Comparison of ENCODE assay signal across 8 mouse cellular contexts in genomic region chr13:75706882-75707816, GRCm38 (mm10). TPM values are rescaled to one million over a fixed set of nuclear protein-coding genes. Genes with fewer than 3 reads are reported as not detected.
DNase-seq lines count a peak whose midpoint lies in the region; ATAC-seq and TF ChIP-seq lines count a peak whose summit lies in the region.

No protein-coding gene starts in this region.

- no peaks in the 10 kb centered on the region for H3K27me3 ChIP-seq in embryonic facial prominence, embryonic 15.5 days
- no peaks in the 10 kb centered on the region for H3K27me3 ChIP-seq in limb, embryonic 14.5 days (ENCODE audit: control insufficient read depth, insufficient read depth, low read length)

- peak overlapping the region; percentile 89 for H3K4me3 ChIP-seq in bone marrow, adult 2 months (replicated peaks; ENCODE audit: control insufficient read depth, low read depth, low read length)
- H3K4me3 ChIP-seq in embryonic facial prominence, embryonic 15.5 days (replicated peaks), result peak overlapping the region; percentile 74
- peak overlapping the region; percentile 73 for H3K4me3 ChIP-seq in limb, embryonic 14.5 days (replicated peaks; ENCODE audit: low read length)

- WGBS in bone marrow, adult 2 months, result 4% methylated on average over 64 of the region's 64 CpGs
- 6% methylated on average over 63 of the region's 64 CpGs for WGBS in embryonic facial prominence, embryonic 15.5 days
- WGBS in limb, embryonic 14.5 days, result 9% methylated on average over 46 of the region's 64 CpGs

- H3K27ac ChIP-seq in bone marrow, adult 2 months (ENCODE audit: control insufficient read depth, insufficient read depth, low read depth, low read length, poor library complexity), result peak overlapping the region; percentile 96
- H3K27ac ChIP-seq in embryonic facial prominence, embryonic 15.5 days (replicated peaks), result peak overlapping the region; percentile 84
- H3K27ac ChIP-seq in limb, embryonic 14.5 days (replicated peaks; ENCODE audit: low read depth, low read length), result peak overlapping the region; percentile 55; the same call in 1 of the 2 replicates

- H3K4me2 ChIP-seq in embryonic facial prominence, embryonic 15.5 days (replicated peaks), result peak overlapping the region; percentile 66
- peak overlapping the region; percentile 68 for H3K4me2 ChIP-seq in limb, embryonic 14.5 days (replicated peaks; ENCODE audit: low read depth, low read length, severe bottlenecking)

- peak; percentile 99 for ATAC-seq in embryonic facial prominence, embryonic 15.5 days (ENCODE audit: insufficient number of reproducible peaks, low FRiP score, low TSS enrichment, low read depth)
- peak; percentile 99 for ATAC-seq in limb, embryonic 14.5 days (ENCODE audit: low FRiP score, low read depth)

- TF ChIP-seq POLR2A in bone marrow, adult 2 months (IDR thresholded peaks at IDR 0.05; ENCODE audit: borderline replicate concordance, control insufficient read depth, low read depth, low read length), result peak; percentile 98
- TF ChIP-seq POLR2A in limb, embryonic 14.5 days (IDR thresholded peaks at IDR 0.05; ENCODE audit: borderline replicate concordance, extremely low read depth, insufficient read depth, insufficient read length), result peak; percentile 75; the same call in 1 of the 2 replicates

- no peaks in the 10 kb centered on the region for H3K36me3 ChIP-seq in embryonic facial prominence, embryonic 15.5 days
- no peaks in the 10 kb centered on the region for H3K36me3 ChIP-seq in limb, embryonic 14.5 days (ENCODE audit: control insufficient read depth, insufficient read depth, low read length)

- peak; percentile 92 for DNase-seq in 3T3-L1 (ENCODE audit: low read depth, low spot score)
- peak; percentile 95 for DNase-seq in heart, adult 8-10 months (ENCODE audit: low spot score)
- peak; percentile 99 for DNase-seq in kidney, adult 9 months
- DNase-seq in limb, embryonic 14.5 days (ENCODE audit: low spot score), result peak; percentile 92
- DNase-seq in monocyte, adult 2 months (ENCODE audit: low read depth in 1 of 2, low spot score in 2 of 2), result peak; percentile 89 to 91
- peak; percentile 95 to 97 for DNase-seq in spleen, postnatal 36 days (ENCODE audit: low spot score in 2 of 2)

- peak overlapping the region; percentile 59 for H3K9ac ChIP-seq in embryonic facial prominence, embryonic 15.5 days
- peak overlapping the region; percentile 84 for H3K9ac ChIP-seq in limb, embryonic 14.5 days (ENCODE audit: low read depth, low read length, severe bottlenecking)

- H3K4me1 ChIP-seq in bone marrow, adult 2 months (ENCODE audit: control insufficient read depth, insufficient read depth, low read length), result no peaks in the 10 kb centered on the region; the same call in 1 of the 2 replicates
- peaks cover 11% of the 10 kb centered on the region; the same call in 1 of the 2 replicates for H3K4me1 ChIP-seq in embryonic facial prominence, embryonic 15.5 days
- H3K4me1 ChIP-seq in limb, embryonic 14.5 days (ENCODE audit: control insufficient read depth, insufficient read depth, low read length), result peaks cover 5% of the 10 kb centered on the region

- no peaks in the 10 kb centered on the region for H3K9me3 ChIP-seq in embryonic facial prominence, embryonic 15.5 days (replicated peaks)
- H3K9me3 ChIP-seq in limb, embryonic 14.5 days (ENCODE audit: control insufficient read depth, low read length), result no peaks in the 10 kb centered on the region

- TF ChIP-seq CTCF in bone marrow, adult 2 months (IDR thresholded peaks at IDR 0.05; ENCODE audit: control insufficient read depth, insufficient read depth, low read length), result 0 out of 2 replicates have a peak, but pooled peaks have one; percentile 9

RNA-seq across cellular contexts. Expression of gene Ell2, which starts 0.6 kb away (rescaled TPM):
- polyA plus RNA-seq in bone marrow, adult 2 months (2011; ENCODE audit: insufficient read depth, insufficient read length, low replicate concordance, missing spikeins), result 24.2 and 27.3 TPM in 2 replicates
- 14.1 and 15.3 TPM in 2 replicates for polyA plus RNA-seq in embryonic facial prominence, embryonic 15.5 days (2015; fragmentation: Nextera tagmentation; extraction: Ambion mirVana)
- total RNA-seq in heart, adult 8-10 months (2022), result 10 to 100 TPM; 19.7 to 31.6 (median 27.0) TPM
- 6.4 and 7.7 TPM in 2 replicates for polyA plus RNA-seq in limb, embryonic 14.5 days (2012; rRNA removed)
- 9.4 and 9.9 TPM in 2 replicates for polyA plus RNA-seq in limb, embryonic 14.5 days (2014; fragmentation: Nextera tagmentation; extraction: Ambion mirVana)

Comparison
In these comparisons a context has a peak if more than half of its experiments do, and no peak if none do; other contexts are left out.
1. Peak in every context shown above with its lines: DNase-seq, ATAC-seq, H3K4me3 ChIP-seq and H3K27ac ChIP-seq.